Mouse (Mus musculus): Measurements from ENCODE around the gene Gstm6. TPM values are rescaled to one million over a fixed set of nuclear protein-coding genes. Genes with fewer than 3 reads are reported as not detected.

Gene Gstm6
- not detected in 2 replicates for polyA plus RNA-seq (2012)

- no peak for TF ChIP-seq GATA1 (IDR thresholded peaks at IDR 0.05; ENCODE audit: low read length)
Measured at GRCm38 (mm10) chr3:107943239-107943990, at the start of gene Gstm6. TSS of gene Gstm6 (minus strand) at chr3:107943749.

GRCm38 (mm10) chr3:107986041-107986562 lies 42.6 kb upstream of the Gstm6 start, which contains the start of gene Gstm2:
TSS of gene Gstm2 (minus strand) at chr3:107986453.
- TF ChIP-seq GATA1 (IDR thresholded peaks at IDR 0.05; ENCODE audit: low read length) = no peak

GRCm38 (mm10) chr3:107984471-107984870 lies 40.9 kb upstream of the Gstm6 start:
- no peak for TF ChIP-seq GATA1 (IDR thresholded peaks at IDR 0.05; ENCODE audit: low read length)

- TF ChIP-seq GATA1 (IDR thresholded peaks at IDR 0.05; ENCODE audit: low read length) = no peak
Measured at GRCm38 (mm10) chr3:107983771-107984170, 40.2 kb upstream of the Gstm6 start.

GRCm38 (mm10) chr3:107982726-107983125 lies 39.2 kb upstream of the Gstm6 start:
- TF ChIP-seq GATA1 (IDR thresholded peaks at IDR 0.05; ENCODE audit: low read length) = no peak

GRCm38 (mm10) chr3:107981261-107981660 lies 37.7 kb upstream of the Gstm6 start:
- TF ChIP-seq GATA1 (IDR thresholded peaks at IDR 0.05; ENCODE audit: low read length) = no peak

GRCm38 (mm10) chr3:107977691-107978090 lies 34.1 kb upstream of the Gstm6 start:
- TF ChIP-seq GATA1 (IDR thresholded peaks at IDR 0.05; ENCODE audit: low read length) = no peak

- TF ChIP-seq GATA1 (IDR thresholded peaks at IDR 0.05; ENCODE audit: low read length) = no peak
Measured at GRCm38 (mm10) chr3:107974237-107974636, 30.7 kb upstream of the Gstm6 start.

- TF ChIP-seq GATA1 (IDR thresholded peaks at IDR 0.05; ENCODE audit: low read length) = no peak
Measured at GRCm38 (mm10) chr3:107972070-107972469, 28.5 kb upstream of the Gstm6 start.

- TF ChIP-seq GATA1 (IDR thresholded peaks at IDR 0.05; ENCODE audit: low read length) = no peak
Measured at GRCm38 (mm10) chr3:107968724-107969395, 25.3 kb upstream of the Gstm6 start, which contains the start of gene Gstm3. TSS of gene Gstm3 (minus strand) at chr3:107969283.

- TF ChIP-seq GATA1 (IDR thresholded peaks at IDR 0.05; ENCODE audit: low read length) = no peak
Measured at GRCm38 (mm10) chr3:107966631-107967030, 23.1 kb upstream of the Gstm6 start.

- no peak for TF ChIP-seq GATA1 (IDR thresholded peaks at IDR 0.05; ENCODE audit: low read length)
Measured at GRCm38 (mm10) chr3:107965592-107965991, 22.0 kb upstream of the Gstm6 start.

- TF ChIP-seq GATA1 (IDR thresholded peaks at IDR 0.05; ENCODE audit: low read length) = no peak
Measured at GRCm38 (mm10) chr3:107964656-107965308, 21.2 kb upstream of the Gstm6 start.

- no peak for TF ChIP-seq GATA1 (IDR thresholded peaks at IDR 0.05; ENCODE audit: low read length)
Measured at GRCm38 (mm10) chr3:107964026-107964425, 20.5 kb upstream of the Gstm6 start.

- TF ChIP-seq GATA1 (IDR thresholded peaks at IDR 0.05; ENCODE audit: low read length) = no peak
Measured at GRCm38 (mm10) chr3:107953906-107954305, 10.4 kb upstream of the Gstm6 start.

GRCm38 (mm10) chr3:107953328-107953755 lies 9.8 kb upstream of the Gstm6 start:
- TF ChIP-seq GATA1 (IDR thresholded peaks at IDR 0.05; ENCODE audit: low read length) = no peak
